Mouse (Mus musculus): ENCODE results near the gene Ehd4. TPM values are rescaled to one million over a fixed set of nuclear protein-coding genes. Genes with fewer than 3 reads are reported as not detected.

Gene Ehd4
- total and polyA plus RNA-seq, 3 experiments: 25.4 to 65.2 (median 39.1) TPM

DNA sequence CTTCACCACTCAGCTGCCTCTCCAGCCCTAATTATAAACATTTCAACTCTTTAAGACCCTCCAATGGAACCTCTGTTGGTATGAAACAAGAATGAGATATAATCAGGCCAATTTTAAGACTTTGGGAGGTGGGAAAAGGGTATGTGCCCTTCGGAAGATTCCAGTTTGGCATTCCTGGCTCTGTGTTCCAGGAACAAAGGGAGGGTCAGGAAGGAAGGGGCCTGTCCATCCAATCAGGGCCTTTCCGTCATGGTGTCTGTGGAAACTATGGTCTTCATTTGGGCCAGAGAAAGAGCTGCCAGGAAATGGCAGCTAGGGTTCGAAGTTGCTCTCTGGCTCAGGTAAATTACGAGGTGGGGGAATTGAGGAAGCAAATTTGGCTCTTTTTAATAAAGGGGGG is 46.3 kb downstream of the Ehd4 start:
- DNase-seq: no peak

DNA sequence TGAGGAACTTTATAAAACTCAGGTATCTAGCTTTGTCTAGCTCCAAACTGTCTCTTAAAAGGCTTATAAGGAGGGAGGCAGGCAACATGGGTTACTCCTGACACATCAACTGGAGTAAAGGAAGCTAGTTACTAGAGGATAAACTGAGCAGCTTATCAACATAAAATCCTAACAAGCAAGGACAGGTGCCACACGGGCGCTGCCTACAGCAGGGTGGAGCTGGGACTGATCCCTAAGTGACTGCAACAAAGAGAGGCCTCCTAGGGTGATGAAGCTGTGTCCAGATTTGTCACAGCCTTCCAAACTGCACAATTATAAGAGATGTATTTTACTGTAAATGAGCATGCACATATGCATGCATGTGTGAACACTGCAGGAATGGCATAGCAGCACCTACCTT is 47.0 kb downstream of the Ehd4 start:
- DNase-seq: no peak

DNA sequence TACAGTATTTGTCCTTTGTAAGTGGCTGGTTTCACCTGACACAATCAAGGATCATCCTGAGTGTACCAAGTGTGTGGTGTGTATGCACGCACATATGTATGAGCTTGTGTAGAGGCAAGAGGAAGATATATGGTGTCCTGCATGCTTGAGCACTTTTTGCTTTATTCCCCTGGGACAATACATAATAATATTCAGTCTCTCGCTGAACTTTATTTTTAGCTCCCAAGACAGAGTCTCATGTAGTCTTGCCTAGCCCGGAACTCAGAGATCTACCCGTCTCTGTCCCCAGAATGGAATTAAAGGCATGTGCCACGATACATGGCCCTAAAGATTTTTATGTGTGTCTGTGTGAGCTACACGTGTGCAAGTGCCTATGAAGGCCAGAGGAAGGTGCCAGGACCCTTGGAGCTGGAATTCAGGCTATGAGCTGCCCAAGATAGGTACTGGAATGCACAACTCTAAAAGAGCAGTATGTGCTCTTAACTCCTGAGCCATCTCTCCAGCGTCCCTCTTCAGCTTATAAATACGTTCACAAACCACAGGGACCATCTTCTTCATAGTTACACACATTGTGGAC is 47.9 kb downstream of the Ehd4 start:
- DNase-seq: no peak

DNA sequence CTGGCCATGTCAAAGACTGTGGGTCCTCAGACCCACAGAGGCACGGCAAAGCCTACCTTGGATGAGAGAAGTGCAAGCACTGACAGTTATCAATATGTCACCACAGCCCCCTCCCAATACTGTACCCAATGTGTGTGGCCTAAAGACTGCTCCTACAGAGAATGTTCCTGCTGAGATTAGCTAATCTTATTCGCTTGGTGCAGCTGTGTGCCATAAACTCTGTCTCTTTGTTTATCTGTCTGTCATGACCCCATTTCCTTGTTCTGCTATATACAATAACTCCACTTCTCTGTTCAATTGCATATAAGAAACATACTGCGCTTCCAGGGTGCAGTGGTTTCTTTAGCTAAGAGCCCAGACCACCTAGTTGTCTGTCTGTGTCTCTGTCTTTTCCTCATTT is 48.5 kb downstream of the Ehd4 start:
- no peak for DNase-seq

DNA sequence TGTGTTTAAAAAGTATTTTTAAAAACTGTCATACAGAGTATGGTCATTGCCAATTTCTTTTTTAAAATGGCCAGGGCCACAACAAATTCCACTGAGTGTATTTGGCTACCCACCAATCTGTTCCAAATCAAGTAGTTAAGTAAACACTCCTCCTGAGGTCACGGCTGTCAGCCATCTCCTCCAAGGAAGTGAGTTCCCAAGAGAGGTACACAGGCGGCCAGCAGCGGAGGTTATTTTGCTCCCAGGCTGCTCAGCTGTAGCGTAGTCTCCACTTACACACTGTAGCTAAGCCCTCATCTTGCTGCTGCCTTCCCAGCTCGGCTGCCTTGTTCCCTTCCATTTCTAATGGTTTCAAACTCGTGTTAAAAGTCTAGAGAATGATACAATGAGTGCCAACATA is 51.5 kb downstream of the Ehd4 start:
- peak; percentile 64 for DNase-seq

DNA sequence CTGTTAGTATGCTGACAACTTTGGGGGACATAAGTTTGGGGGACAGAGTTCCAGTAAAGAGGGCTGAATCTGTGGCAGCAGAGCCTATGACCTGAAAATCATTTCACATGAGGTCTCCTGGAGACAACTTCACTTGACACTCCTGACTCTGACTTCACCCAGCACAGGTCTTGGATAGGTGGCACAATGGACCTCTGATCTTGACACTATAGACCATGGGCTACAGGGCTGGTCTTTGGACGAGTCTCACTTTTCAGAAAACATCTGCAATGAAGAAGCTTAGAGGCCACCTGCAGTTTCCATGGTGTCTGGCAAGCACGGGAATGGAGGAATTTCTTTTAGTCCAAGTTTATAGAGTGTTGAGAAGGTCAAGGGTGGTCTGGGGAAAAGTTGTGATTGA is 52.0 kb downstream of the Ehd4 start:
- no peak for DNase-seq

DNA sequence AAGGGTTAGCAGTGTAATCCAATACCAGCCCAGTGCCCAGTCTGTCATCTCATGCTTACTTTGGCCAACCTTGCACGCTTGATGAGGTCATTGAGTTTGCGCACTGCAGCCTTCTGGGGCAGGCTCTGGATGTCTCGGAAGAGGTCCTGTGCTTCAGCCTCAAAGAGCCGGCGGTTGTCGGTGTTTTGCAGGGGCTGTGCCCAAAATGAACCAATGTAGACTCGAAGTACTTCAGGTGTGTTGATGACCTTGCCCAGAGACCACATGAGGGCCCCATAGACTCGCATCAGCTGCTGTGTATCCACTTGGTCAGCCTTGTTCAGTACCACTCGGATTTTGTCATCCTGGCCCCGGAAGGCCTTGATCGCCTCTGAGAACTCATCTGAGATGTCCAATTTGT is 52.4 kb downstream of the Ehd4 start:
- DNase-seq: no peak

DNA sequence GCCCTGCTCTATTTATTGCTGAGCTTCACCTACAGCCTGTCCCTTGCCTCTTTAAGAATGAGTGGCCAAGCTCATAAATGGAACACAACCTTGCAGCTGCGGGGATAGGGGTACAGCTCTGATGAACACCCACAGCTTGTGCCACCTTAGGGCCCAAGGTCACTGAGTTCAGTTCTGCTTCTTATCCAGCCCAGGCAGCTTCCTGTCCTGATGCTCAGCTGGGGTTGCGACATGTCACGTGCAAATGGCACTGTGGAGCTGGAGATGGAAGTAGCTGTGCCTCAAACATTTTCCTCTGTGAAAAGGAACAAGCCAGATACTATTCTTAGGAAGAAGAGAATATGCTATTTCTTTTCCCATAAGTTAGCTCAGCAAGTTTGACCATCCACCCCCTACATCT is 54.5 kb downstream of the Ehd4 start:
- peak; percentile 41 for DNase-seq

DNA sequence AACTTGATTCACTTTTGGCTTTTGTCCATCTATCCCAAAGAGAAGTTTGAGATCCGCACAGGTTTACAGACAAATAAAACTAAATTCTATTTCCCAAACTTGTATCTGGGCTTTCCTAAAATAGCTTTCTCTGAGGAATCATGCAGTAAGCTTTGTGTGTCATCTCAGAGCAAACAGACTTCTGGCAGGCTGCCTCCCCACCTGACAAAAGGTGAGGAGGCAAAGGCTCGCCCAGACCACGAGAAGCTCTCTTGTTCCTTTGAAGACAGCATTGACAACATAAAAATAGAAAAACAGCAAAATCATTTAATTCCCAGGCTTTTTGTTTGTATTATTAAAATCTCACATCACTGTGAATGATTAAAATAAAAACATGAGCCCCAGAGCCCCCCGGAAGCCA is 55.1 kb downstream of the Ehd4 start:
- no peak for DNase-seq

DNA sequence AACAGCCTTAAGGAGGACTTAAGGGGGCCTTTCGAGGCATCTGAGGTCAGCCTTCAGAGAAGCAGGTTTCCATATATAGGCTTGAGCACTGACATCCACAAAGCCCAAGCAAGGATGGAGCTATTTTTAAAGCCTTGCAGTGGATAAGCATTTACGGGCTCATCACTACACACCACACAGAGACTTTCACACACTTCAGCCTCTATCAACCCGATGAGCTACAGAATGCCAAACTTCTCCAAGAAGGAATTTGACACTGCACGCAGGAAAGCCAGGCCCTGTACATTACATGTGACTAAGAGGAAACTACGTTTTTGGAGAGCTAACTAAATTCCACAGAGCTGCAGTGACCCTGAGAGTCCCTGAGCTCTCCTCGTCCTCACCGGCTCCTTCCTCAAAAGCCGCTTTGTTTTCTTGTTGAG is 55.6 kb downstream of the Ehd4 start:
- DNase-seq: no peak

DNA sequence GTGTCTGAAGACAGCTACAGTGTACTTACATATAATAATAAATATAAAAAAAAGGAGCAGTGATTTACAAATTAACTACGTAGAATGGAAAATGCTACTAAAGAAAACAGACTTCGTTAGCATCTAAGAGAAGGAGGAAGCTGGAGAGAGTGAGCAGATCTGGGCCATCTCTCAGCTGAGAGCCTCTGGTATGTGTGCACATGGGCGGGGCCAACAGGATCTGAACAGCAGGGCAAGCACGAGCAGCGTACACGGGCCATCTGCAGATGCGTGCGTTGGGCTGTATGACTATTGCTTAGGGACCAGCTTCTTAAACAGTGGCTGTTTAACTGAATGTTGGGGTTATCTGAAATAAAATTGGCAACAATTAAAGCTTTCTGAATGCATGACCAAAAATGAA is 56.5 kb downstream of the Ehd4 start:
- DNase-seq: no peak

DNA sequence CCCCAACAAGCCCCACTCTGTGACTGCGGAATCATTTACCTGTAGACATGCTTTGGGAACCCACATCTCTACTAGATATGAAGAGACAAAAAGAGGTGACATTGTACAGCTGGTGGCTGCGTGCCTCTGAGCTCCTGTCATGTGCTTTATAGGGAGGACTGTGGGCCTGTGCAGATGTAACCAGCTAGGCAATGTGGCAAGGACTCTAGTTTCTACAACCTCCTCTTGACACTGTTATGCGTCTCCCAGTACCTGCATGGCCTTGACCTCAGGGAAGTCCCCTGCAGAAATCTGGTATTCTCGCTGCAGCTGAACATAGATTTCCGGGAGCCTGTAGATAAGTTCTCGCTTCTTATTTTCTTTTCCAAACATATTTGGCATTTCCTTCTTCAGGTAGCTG is 57.7 kb downstream of the Ehd4 start:
- no peak for DNase-seq

DNA sequence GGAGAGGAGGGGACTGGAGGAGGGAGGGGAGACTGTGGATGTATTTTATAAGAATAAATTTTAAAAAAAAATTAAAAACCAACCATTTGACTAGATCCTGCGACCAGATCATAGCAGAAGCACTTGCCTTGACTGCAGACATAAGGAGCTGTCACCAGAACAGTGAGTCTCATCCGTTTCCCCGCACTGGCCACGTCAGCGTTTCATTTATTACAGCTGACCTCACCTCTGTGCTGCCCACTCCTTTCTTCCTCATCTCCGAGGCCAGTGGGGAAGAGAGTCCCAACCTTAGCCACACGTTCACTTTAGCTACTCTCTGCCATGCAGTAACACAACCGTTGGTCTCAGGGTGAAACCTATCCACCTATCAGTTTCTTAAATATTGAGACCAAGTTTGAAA is 58.2 kb downstream of the Ehd4 start:
- no peak for DNase-seq

DNA sequence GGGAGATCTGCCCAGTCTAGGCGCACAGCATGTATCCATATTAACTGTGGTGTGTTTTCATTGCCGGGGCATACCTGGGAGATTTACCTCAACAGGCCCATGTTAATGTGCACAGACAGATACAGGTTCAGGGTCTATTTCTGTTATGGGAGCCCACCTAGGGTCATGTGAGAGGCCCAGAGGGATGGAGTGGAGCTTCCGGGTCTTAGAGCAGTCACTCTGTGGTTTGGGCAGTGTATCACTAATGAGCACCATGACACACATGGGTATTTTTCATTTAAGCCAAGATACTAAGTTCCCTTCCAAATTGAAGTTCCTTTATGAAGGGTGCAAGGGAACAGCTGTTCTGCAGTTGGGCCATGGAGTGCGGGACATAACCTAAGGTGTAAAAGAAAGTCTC is 59.2 kb downstream of the Ehd4 start:
- no peak for DNase-seq

DNA sequence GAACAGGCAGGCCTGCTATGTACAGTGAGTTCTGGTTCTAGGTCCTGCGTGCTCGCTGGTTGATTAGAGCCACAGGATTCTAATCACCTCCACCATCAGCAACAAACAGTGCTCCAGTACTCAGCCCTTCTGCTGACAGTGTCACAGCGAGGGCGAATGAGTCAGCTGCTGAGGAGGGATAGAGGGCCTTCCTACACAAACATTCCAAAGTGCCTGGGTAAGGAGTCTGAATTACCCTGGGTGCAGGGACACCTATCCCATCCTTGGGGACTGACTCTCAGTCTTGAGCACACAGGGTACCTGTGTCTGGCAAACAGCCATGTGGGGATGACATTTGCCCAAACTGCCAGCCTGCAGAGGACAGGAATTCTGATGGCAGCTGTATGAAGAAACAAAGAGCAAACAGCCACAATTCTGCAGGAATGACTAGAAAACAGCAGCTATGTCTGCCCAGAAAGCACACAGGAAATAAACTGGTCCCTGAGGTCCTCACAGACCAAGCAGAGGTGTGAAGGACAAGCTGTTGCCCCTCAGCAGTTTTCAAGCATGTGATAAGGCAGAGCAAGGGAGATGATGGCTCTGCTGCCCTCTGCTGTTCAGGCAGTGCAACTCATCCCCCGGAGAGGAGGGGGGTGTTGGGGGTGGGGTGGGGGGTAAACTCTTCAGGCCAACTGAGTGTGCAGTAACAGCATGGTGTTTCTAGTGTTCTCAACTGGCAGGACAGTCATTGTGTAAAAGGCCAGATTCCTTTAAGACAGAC is 60.6 kb downstream of the Ehd4 start:
- peak; percentile 72 for DNase-seq

DNA sequence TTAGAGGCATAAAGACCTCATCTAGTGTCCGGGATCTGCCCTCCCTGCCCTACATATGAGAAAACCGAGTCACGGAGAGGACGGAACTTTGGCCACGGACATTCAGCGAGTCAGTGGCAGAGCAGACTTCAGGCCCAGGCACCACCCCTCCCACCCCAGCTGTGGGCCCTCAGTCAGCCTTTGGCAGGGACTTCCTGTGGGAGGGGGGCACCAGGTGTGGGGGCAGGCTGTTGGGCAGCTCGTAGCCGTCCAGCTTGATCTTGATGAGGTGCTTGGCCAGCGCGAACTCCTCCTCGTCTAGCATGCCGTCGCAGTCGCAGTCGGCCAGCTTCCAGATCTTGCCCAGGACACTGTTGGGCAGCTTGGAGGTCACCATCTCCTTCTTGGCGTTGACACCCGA is 63.4 kb downstream of the Ehd4 start:
- no peak for DNase-seq

DNA sequence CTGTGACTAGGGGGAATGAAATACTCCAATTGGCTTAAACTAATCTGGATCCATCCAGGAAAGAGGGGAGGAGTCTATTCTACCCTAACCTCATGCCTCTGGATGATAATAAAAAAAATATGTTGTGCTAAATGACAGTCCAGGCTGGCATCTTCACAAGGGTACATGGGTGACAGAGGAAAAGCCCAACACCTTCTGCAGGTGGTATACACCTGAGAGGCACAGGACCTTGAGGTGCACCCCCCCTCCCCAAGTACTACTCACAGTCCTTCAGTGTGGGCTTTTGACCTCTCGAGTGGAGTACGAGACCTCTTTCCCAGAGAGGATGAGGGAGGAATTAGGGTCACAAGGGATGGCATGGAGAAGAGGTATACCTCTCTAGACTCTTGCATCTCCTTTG is 66.5 kb downstream of the Ehd4 start:
- no peak for DNase-seq

DNA sequence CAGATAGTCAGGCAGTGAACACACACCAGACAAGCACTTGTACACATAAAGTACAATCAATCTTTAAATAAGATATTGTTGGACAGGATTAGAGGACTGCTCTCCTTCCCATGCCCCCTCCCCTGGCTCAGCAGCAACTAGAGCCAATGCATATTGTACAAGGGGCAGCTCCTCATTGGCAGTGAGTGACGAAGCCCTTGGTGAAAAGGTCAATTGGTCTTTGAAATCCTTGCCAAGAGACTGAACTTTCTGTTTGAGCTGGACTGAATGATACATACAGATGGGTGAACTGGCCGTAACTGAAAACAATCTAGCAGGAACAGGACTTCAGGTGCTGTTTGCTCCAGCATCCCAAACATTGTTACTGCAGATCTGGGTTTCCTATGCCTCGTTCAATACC is 67.0 kb downstream of the Ehd4 start:
- peak; percentile 53 for DNase-seq

DNA sequence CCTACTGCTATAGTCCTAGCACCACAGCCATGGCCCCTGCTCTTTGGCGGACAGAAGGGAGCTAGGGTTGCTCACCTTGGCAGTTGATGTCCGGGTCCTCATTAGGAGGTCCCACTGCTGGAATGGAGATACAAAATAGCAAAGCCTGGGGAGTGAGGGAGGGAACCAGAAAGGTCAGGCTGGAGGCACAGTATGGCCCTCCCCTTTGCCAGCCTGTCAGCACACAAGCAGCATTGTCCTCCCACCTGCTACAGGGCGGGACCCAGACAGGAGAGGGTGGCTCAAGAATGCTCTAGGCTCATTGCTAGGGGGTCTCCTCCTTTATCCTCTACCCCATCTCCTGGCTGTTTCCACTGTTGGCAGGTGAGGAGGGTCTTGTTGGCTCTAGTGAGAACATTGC is 68.4 kb downstream of the Ehd4 start:
- DNase-seq: no peak

DNA sequence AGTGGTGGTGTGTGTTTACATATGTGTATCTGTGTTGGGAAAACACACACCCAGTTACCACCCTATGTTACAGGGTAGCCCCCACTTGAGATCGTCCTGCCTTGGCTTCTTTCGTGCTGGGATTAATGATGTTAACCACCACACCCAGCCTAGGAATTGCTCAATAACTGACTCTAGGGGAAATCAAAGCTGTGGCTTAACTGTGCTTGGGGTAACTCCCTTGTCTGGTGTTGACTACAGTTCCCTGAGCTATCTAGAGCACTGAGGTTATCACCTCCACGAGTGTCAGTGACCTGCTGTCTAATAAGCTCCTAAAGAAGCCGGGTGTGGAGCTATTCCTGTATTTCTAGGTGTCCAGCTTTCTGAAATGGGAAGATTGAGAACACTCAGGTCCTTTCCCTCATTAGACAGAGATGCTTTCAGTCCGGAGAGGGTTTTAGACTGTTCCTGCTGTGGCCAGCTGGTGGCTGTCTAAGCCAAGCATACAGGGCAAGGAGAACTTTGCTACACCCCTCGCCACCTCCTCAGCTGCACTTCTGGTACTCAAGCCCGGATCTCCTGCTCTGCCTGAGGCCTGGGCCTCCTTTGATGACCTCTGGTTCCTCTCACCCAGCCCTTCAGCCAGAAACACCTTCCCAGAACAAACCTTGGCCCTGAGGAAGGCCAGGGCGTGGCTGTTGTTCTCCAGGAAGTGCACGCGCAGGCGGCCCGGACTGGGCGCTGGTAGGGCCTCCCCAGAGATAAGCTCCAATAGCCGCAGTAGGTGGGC is 69.6 kb downstream of the Ehd4 start:
- DNase-seq: peak; percentile 33

DNA sequence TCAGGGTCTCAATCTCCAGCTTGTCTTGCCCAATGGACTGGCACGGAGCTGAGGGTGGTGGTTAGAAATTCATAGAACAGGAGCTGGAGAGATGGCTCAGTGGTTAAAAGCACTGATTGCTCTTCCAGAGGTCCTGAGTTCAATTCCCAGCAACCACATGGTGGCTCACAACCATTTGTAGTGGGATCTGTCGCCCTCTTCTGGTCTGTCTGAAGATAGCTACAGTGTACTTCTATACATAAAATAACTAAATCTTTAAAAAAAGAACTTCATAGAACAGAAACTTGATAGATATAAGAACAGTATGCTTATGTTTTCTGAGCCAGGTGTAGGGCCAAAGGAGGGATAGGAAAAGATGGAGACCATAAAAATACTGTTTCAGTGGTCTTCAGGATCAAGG is 72.0 kb downstream of the Ehd4 start:
- DNase-seq: no peak

DNA sequence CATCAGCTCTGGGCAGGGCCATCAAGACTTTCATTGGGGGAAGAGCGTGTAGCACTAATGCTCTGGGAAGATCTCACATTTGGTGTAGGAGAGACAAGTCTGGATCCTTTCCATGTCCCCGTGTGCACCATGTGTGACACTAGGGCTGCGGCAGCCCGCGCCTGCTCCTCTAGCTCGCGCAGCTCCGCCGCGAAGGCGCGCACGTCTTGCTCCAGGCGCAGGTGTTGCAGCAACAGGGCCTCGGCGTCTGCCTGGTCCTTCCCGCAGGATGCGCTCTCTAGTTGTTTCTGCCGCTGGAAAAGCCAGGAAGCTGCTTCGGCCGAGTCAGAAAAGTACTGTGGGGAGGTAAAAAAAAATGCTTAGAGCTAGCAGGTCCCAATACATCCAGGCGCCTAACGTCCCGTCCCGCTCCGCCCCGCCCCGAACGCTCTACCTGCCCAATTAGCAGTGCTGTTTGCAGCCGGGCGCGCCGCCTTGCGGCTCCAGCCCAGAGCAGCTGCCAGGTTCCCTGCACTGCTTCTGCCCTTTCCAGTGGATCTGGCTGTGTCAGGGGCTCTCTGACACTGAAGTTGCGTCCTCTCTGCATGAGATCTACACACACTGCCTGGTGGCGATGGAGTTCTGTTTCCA is 78.2 kb downstream of the Ehd4 start:
- DNase-seq: peak; percentile 60

DNA sequence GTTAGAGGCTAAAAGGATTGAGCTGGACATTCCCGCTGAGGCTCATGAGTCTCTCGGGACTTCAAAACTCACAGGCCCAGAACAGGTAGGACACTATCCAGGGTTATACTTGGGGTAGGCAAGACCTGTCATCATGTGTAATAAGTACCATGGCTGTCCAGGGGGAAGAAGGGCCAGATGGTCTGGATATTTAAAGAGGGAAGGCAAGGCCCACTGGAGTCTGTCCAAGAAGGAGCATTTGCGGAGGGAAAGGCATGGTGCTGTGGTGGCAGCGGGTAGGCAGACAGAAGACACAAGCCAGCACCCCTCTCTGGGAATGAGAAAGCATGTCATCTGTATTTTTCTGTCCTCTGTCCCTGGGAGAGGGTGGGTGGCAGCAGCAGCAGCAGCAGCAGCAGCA is 80.3 kb downstream of the Ehd4 start:
- DNase-seq: no peak

Data from adrenal gland, adult 2 months (tissue).